In the genomic region with DNA sequence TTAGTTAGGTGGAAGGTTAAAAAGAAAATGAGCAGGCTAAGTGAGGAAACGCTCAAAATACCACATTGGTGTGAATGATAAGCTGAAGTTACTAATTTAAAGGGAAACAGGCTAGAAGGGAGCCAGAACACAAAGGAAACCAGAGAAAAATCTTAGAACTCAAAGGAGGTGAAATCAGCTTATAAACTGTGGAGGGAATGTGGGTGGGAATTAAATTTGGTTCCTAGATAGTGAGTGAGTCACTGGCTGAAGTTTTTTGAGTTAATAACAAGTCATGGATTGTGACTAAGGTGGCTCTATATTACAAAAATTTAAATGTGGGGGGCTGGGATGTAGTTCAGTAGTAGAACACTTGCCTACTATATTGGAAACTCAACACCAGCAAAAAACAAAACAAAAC, we compare ENCODE assay signal across 34 mouse cellular contexts. TPM values are rescaled to one million over a fixed set of nuclear protein-coding genes. Genes with fewer than 3 reads are reported as not detected.
DNase-seq lines count a peak whose midpoint lies in the region; ATAC-seq and TF ChIP-seq lines count a peak whose summit lies in the region.
"Had no signal": no experiment of that assay in that cellular context is flagged by ENCODE, and none has a peak within 500 bp of the region (broad histone marks: within the 10 kb centered on the region; RNA-seq: fewer than 3 reads in every experiment).

No protein-coding gene starts in this region.

- no peaks in the 10 kb centered on the region for H3K27me3 ChIP-seq in liver, embryonic 12.5 days (replicated peaks)
- H3K27me3 ChIP-seq in MEL (ENCODE audit: control insufficient read depth in 1 of 2, insufficient read depth in 2 of 2, low read length in 2 of 2), result no peaks in the 10 kb centered on the region
- no peaks in the 10 kb centered on the region for H3K27me3 ChIP-seq in myocyte (ENCODE audit: control insufficient read depth, insufficient read depth, insufficient read length)
- H3K27me3 ChIP-seq: embryonic facial prominence, embryonic 15.5 days; forebrain, embryonic 13.5 days; limb, embryonic 12.5 days; neural tube, embryonic 12.5 days; stomach, embryonic 15.5 days had no signal

- no peak for TF ChIP-seq RAD21 in MEL (IDR thresholded peaks at IDR 0.05; ENCODE audit: low read depth, low read length)

- H3ac ChIP-seq in myocyte (ENCODE audit: control insufficient read depth, insufficient read length), result no peak overlapping the region

- TF ChIP-seq EP300 in MEL (IDR thresholded peaks at IDR 0.05; ENCODE audit: low read depth in 1 of 2, low read length in 2 of 2), result no peak

- H3K4me2 ChIP-seq in liver, embryonic 12.5 days, result peak overlapping the region; percentile 8; the same call in 1 of the 2 replicates
- H3K4me2 ChIP-seq in myocyte (ENCODE audit: low read depth), result peak overlapping the region; percentile 80
- H3K4me2 ChIP-seq: embryonic facial prominence, embryonic 15.5 days; limb, embryonic 12.5 days; neural tube, embryonic 12.5 days; stomach, embryonic 15.5 days had no signal

- WGBS in liver, embryonic 12.5 days (ENCODE audit: insufficient replicate concordance), result 40% methylated on average over 1 of the region's 1 CpGs

- no peak for TF ChIP-seq CTCF in MEL (IDR thresholded peaks at IDR 0.05 in 2 of 3, conservative IDR thresholded peaks at IDR 0.05 in 1 of 3; ENCODE audit: control insufficient read depth in 1 of 3, insufficient read depth in 1 of 3, low read depth in 2 of 3, low read length in 3 of 3, poor library complexity in 1 of 3, severe bottlenecking in 1 of 3)

- H3K9me3 ChIP-seq in liver, embryonic 12.5 days (replicated peaks), result peaks cover 11% of the 10 kb centered on the region
- H3K9me3 ChIP-seq in MEL (replicated peaks; ENCODE audit: insufficient read depth, low read length), result no peaks in the 10 kb centered on the region
- H3K9me3 ChIP-seq: embryonic facial prominence, embryonic 10.5 days; embryonic facial prominence, embryonic 15.5 days; forebrain, embryonic 13.5 days; hindbrain, embryonic 10.5 days; midbrain, embryonic 10.5 days; neural tube, embryonic 12.5 days; stomach, embryonic 15.5 days had no signal

- DNase-seq in liver (no peak), MEL (ENCODE audit: low read depth, low spot score) (peak; percentile 15)
- peak; percentile 12 for DNase-seq in induced T-regulatory cell, adult 2 months (ENCODE audit: low read depth)
- DNase-seq in frontal cortex, postnatal 14 days (ENCODE audit: low spot score in 2 of 2), result no peak
- DNase-seq in thymus, postnatal 4 days, result no peak
- no peak for DNase-seq in adrenal gland, adult (ENCODE audit: inconsistent age in 2 of 2, low spot score in 1 of 2)
- DNase-seq: adrenal gland, adult 2 months; B cell, adult 2 months; cerebellum, adult 8-10 months; cerebellum, postnatal 25 days; gastrocnemius, postnatal 14 days; heart, postnatal 14 days; kidney, adult 11 months; kidney, postnatal 25 days; lung, adult 18-20 months; right cerebral cortex, postnatal 4 days; thymus, postnatal 36 days had no signal

- H3K9ac ChIP-seq in liver, embryonic 12.5 days, result no peak overlapping the region
- no peak overlapping the region for H3K9ac ChIP-seq in MEL (ENCODE audit: control insufficient read depth, low read depth, low read length, poor library complexity, severe bottlenecking)
- H3K9ac ChIP-seq: embryonic facial prominence, embryonic 15.5 days; forebrain, embryonic 13.5 days; limb, embryonic 12.5 days; neural tube, embryonic 12.5 days; stomach, embryonic 15.5 days had no signal

- H3K79me2 ChIP-seq in MEL (ENCODE audit: control insufficient read depth, insufficient read depth, low read length, poor library complexity) (peaks cover 10% of the 10 kb centered on the region), myocyte (ENCODE audit: control insufficient read depth, insufficient read depth) (peaks cover 44% of the 10 kb centered on the region)

- H3K4me3 ChIP-seq in liver, embryonic 12.5 days, result no peak overlapping the region
- H3K4me3 ChIP-seq in MEL (ENCODE audit: control insufficient read depth in 1 of 2, insufficient read depth in 1 of 2, low read depth in 2 of 2, low read length in 2 of 2) (no peak overlapping the region), myocyte (no peak overlapping the region)
- H3K4me3 ChIP-seq: embryonic facial prominence, embryonic 10.5 days; embryonic facial prominence, embryonic 15.5 days; forebrain, embryonic 13.5 days; hindbrain, embryonic 10.5 days; left cerebral cortex, adult 2 months; limb, embryonic 12.5 days; midbrain, embryonic 10.5 days; neural tube, embryonic 12.5 days; stomach, embryonic 15.5 days had no signal

- H3K36me3 ChIP-seq in liver, embryonic 12.5 days, result peaks cover 10% of the 10 kb centered on the region
- peaks cover 2 to 23% of the 10 kb centered on the region in 2 experiments; a peak in 3 of 4 replicates for H3K36me3 ChIP-seq in MEL (ENCODE audit: control insufficient read depth in 1 of 2, insufficient read depth in 2 of 2, low read length in 2 of 2)
- no peaks in the 10 kb centered on the region for H3K36me3 ChIP-seq in myocyte (ENCODE audit: control insufficient read depth, insufficient read depth)
- H3K36me3 ChIP-seq: embryonic facial prominence, embryonic 15.5 days; G1E had no signal

- no peak for TF ChIP-seq POLR2A in MEL (IDR thresholded peaks at IDR 0.05; ENCODE audit: control insufficient read depth in 1 of 2, insufficient read depth in 1 of 2, low read depth in 1 of 2, low read length in 2 of 2, poor library complexity in 1 of 2)
- TF ChIP-seq POLR2A in myocyte (IDR thresholded peaks at IDR 0.05; ENCODE audit: insufficient read length, low read depth), result no peak

- no peak for ATAC-seq in liver, embryonic 12.5 days
- ATAC-seq: forebrain, embryonic 13.5 days; hindbrain, embryonic 16.5 days; lung, postnatal 0 days; midbrain, embryonic 16.5 days had no signal

- peaks cover 32% of the 10 kb centered on the region for H3K4me1 ChIP-seq in liver, embryonic 12.5 days
- H3K4me1 ChIP-seq in MEL (ENCODE audit: control insufficient read depth in 1 of 2, insufficient read depth in 2 of 2, low read length in 2 of 2), result peaks cover 6 to 9% of the 10 kb centered on the region in 2 experiments; a peak in 3 of 4 replicates

- no peak overlapping the region for H3K27ac ChIP-seq in liver, embryonic 12.5 days
- no peak overlapping the region for H3K27ac ChIP-seq in MEL (ENCODE audit: control insufficient read depth, low read depth, low read length)
- H3K27ac ChIP-seq: embryonic facial prominence, embryonic 10.5 days; embryonic facial prominence, embryonic 15.5 days; forebrain, embryonic 13.5 days; hindbrain, embryonic 10.5 days; layer of hippocampus, adult 2 months; left cerebral cortex, adult 2 months; limb, embryonic 12.5 days; macrophage; midbrain, embryonic 10.5 days; neural tube, embryonic 12.5 days; stomach, embryonic 15.5 days had no signal

TF ChIP-seq in MEL, 35 proteins besides CTCF, POLR2A, EP300 and RAD21:
- TF ChIP-seq E2F4 (IDR thresholded peaks at IDR 0.05; ENCODE audit: borderline replicate concordance, low read depth, low read length), result no peak
- no peak for TF ChIP-seq BHLHE40 (IDR thresholded peaks at IDR 0.05; ENCODE audit: borderline replicate concordance, low read depth, low read length)
- no peak for TF ChIP-seq SMC3 (IDR thresholded peaks at IDR 0.05; ENCODE audit: low read depth, low read length)

TF ChIP-seq in myocyte, 11 proteins besides CTCF, POLR2A, EP300 and RAD21:
- TF ChIP-seq TCF12 (IDR thresholded peaks at IDR 0.05; ENCODE audit: insufficient read depth, poor library complexity, severe bottlenecking), result no peak
- TF ChIP-seq TCF3 (IDR thresholded peaks at IDR 0.05; ENCODE audit: insufficient read length, low read depth), result no peak
- TF ChIP-seq E2F4 (IDR thresholded peaks at IDR 0.05; ENCODE audit: insufficient read depth), result no peak
- no peak for TF ChIP-seq MYOD1 (IDR thresholded peaks at IDR 0.05; ENCODE audit: control insufficient read depth in 1 of 3, insufficient read length in 2 of 3, low read depth in 2 of 3)
- no peak for TF ChIP-seq MAX (IDR thresholded peaks at IDR 0.05; ENCODE audit: low read depth)
- no peak for TF ChIP-seq REST (IDR thresholded peaks at IDR 0.05; ENCODE audit: insufficient read depth, insufficient read length)
- TF ChIP-seq MYOG (IDR thresholded peaks at IDR 0.05; ENCODE audit: control insufficient read depth in 1 of 3, insufficient read depth in 1 of 3, insufficient read length in 2 of 3, low read depth in 2 of 3), result no peak
- TF ChIP-seq POLR2AphosphoS2 (IDR thresholded peaks at IDR 0.05; ENCODE audit: insufficient read length, low read depth), result no peak
- TF ChIP-seq CEBPB (IDR thresholded peaks at IDR 0.05; ENCODE audit: insufficient read depth, poor library complexity, severe bottlenecking), result no peak
- TF ChIP-seq USF1 (IDR thresholded peaks at IDR 0.05; ENCODE audit: low read depth), result no peak
- TF ChIP-seq SRF (IDR thresholded peaks at IDR 0.05; ENCODE audit: control insufficient read depth, insufficient read length, low read depth), result no peak
TF ChIP-seq in myocyte: peak in this region for 0.

RNA-seq across cellular contexts. Expression of a gene that starts 1.6 kb away (rescaled TPM):
- 49.9 and 51.5 TPM in 2 replicates for polyA plus RNA-seq in liver, embryonic 12.5 days (2016; fragmentation: Nextera tagmentation; extraction: Ambion mirVana)
- 56.8 and 61.3 TPM in 2 replicates for total RNA-seq in MEL (2012; rRNA removed)
- polyA plus RNA-seq in MEL (2012; ENCODE audit: insufficient read depth in 1 of 2, insufficient read length in 2 of 2, low read depth in 1 of 2, low replicate concordance in 2 of 2, missing spikeins in 1 of 2) (100 to 1,000 TPM in 1 of 2 experiments, 10 to 100 TPM in 1; 65.1 to 173 TPM), myocyte (2012; fragmentation: generic; extraction: Trizol) (48.2 TPM)

Comparison
In these comparisons a context has a peak if more than half of its experiments do, and no peak if none do; other contexts are left out.
1. DNase-seq: peak in MEL (single experiment) and induced T-regulatory cell, adult 2 months (single experiment); none in liver (single experiment), frontal cortex, postnatal 14 days (0 of 2), thymus, postnatal 4 days (single experiment) and adrenal gland, adult (0 of 2).